Mouse (Mus musculus): ENCODE data around the gene Il21. TPM values are rescaled to one million over a fixed set of nuclear protein-coding genes. Genes with fewer than 3 reads are reported as not detected.

Gene Il21
- total RNA-seq (2014; fragmentation: Nextera tagmentation) (not detected in 2 replicates), total RNA-seq (2017) (0.22 and 0.23 TPM in 2 replicates), polyA plus RNA-seq (2012) (not detected in 2 replicates)

- no peak for ATAC-seq (ENCODE audit: extremely low read depth, insufficient number of reproducible peaks, low FRiP score, poor library complexity, severe bottlenecking)
- TF ChIP-seq TAL1 (conservative IDR thresholded peaks at IDR 0.05; ENCODE audit: low read depth, low read length) (no peak), CTCF (IDR thresholded peaks at IDR 0.05; ENCODE audit: low read depth, low read length) (no peak), GATA1 (IDR thresholded peaks at IDR 0.05; ENCODE audit: borderline replicate concordance, low read length) (no peak), GATA2 (IDR thresholded peaks at IDR 0.05; ENCODE audit: borderline replicate concordance, low read depth, low read length) (no peak), POLR2AphosphoS5 (IDR thresholded peaks at IDR 0.05; ENCODE audit: insufficient replicate concordance, low read depth, low read length) (no peak)
Measured at GRCm38 (mm10) chr3:37232586-37233222, at the start of gene Il21. Gene Il21, minus strand, starts transcription at chr3:37232636.

GRCm38 (mm10) chr3:37280871-37281270, 48.4 kb upstream of the Il21 start:
- no peak for TF ChIP-seq GATA1 (IDR thresholded peaks at IDR 0.05; ENCODE audit: borderline replicate concordance, low read length)
- TF ChIP-seq POLR2AphosphoS5 (IDR thresholded peaks at IDR 0.05; ENCODE audit: insufficient replicate concordance, low read depth, low read length), result no peak
- TF ChIP-seq TAL1 (conservative IDR thresholded peaks at IDR 0.05; ENCODE audit: low read depth, low read length), result no peak
- TF ChIP-seq GATA2 (IDR thresholded peaks at IDR 0.05; ENCODE audit: borderline replicate concordance, low read depth, low read length), result no peak
- no peak for TF ChIP-seq CTCF (IDR thresholded peaks at IDR 0.05; ENCODE audit: low read depth, low read length)
- DNase-seq (ENCODE audit: low spot score), result no peak
- Histone ChIP-seq H3K4me3 (ENCODE audit: low read depth, low read length) (no peak overlapping the region; the same call in 1 of the 2 replicates), H3K27me3 (ENCODE audit: insufficient read depth, low read length) (no peaks in the 10 kb centered on the region), H3K36me3 (replicated peaks) (no peaks in the 10 kb centered on the region), H3K4me1 (ENCODE audit: insufficient read depth, low read depth, low read length) (peaks cover 45% of the 10 kb centered on the region), H3K9me3 (replicated peaks) (no peaks in the 10 kb centered on the region)
- peak; percentile 69 for ATAC-seq (ENCODE audit: extremely low read depth, insufficient number of reproducible peaks, low FRiP score, poor library complexity, severe bottlenecking)

More at GRCm38 (mm10) chr3:37232586-37233222, at the start of gene Il21:
- H3K36me3 ChIP-seq (replicated peaks), result no peaks in the 10 kb centered on the region
- H3K27me3 ChIP-seq (ENCODE audit: insufficient read depth, low read length), result peaks cover 15% of the 10 kb centered on the region
- peaks cover 3% of the 10 kb centered on the region; the same call in 1 of the 2 replicates for H3K4me1 ChIP-seq (ENCODE audit: insufficient read depth, low read depth, low read length)
- H3K4me3 ChIP-seq (ENCODE audit: low read depth, low read length), result no peak within 1 kb of the TSS
- no peak for DNase-seq (ENCODE audit: low spot score)
- H3K9me3 ChIP-seq (replicated peaks), result no peaks in the 10 kb centered on the region

GRCm38 (mm10) chr3:37280221-37280620, 47.8 kb upstream of the Il21 start:
- H3K27me3 ChIP-seq (ENCODE audit: insufficient read depth, low read length), result no peaks in the 10 kb centered on the region
- H3K36me3 ChIP-seq (replicated peaks), result no peaks in the 10 kb centered on the region
- H3K4me1 ChIP-seq (ENCODE audit: insufficient read depth, low read depth, low read length), result peaks cover 47% of the 10 kb centered on the region
- ATAC-seq (ENCODE audit: extremely low read depth, insufficient number of reproducible peaks, low FRiP score, poor library complexity, severe bottlenecking), result no peak
- no peak for DNase-seq (ENCODE audit: low spot score)
- no peak overlapping the region for H3K4me3 ChIP-seq (ENCODE audit: low read depth, low read length)
- no peaks in the 10 kb centered on the region for H3K9me3 ChIP-seq (replicated peaks)
- no peak for TF ChIP-seq POLR2AphosphoS5 (IDR thresholded peaks at IDR 0.05; ENCODE audit: insufficient replicate concordance, low read depth, low read length)

GRCm38 (mm10) chr3:37274661-37275060, 42.2 kb upstream of the Il21 start:
- peak; percentile 79 for TF ChIP-seq TAL1 (conservative IDR thresholded peaks at IDR 0.05; ENCODE audit: low read depth, low read length)
- TF ChIP-seq POLR2AphosphoS5 (IDR thresholded peaks at IDR 0.05; ENCODE audit: insufficient replicate concordance, low read depth, low read length), result no peak
- no peak for TF ChIP-seq GATA2 (IDR thresholded peaks at IDR 0.05; ENCODE audit: borderline replicate concordance, low read depth, low read length)
- ATAC-seq (ENCODE audit: extremely low read depth, insufficient number of reproducible peaks, low FRiP score, poor library complexity, severe bottlenecking) (peak; percentile 87), DNase-seq (ENCODE audit: low spot score) (no peak)
- no peaks in the 10 kb centered on the region for H3K9me3 ChIP-seq (replicated peaks)
- no peak overlapping the region; the same call in 1 of the 2 replicates for H3K4me3 ChIP-seq (ENCODE audit: low read depth, low read length)
- no peaks in the 10 kb centered on the region for H3K36me3 ChIP-seq (replicated peaks)
- no peaks in the 10 kb centered on the region; the same call in 1 of the 2 replicates for H3K27me3 ChIP-seq (ENCODE audit: insufficient read depth, low read length)
- peaks cover 49% of the 10 kb centered on the region for H3K4me1 ChIP-seq (ENCODE audit: insufficient read depth, low read depth, low read length)

- no peak for TF ChIP-seq TAL1 (conservative IDR thresholded peaks at IDR 0.05; ENCODE audit: low read depth, low read length)
- TF ChIP-seq GATA2 (IDR thresholded peaks at IDR 0.05; ENCODE audit: borderline replicate concordance, low read depth, low read length), result no peak
- no peak for TF ChIP-seq POLR2AphosphoS5 (IDR thresholded peaks at IDR 0.05; ENCODE audit: insufficient replicate concordance, low read depth, low read length)
- TF ChIP-seq GATA1 (IDR thresholded peaks at IDR 0.05; ENCODE audit: borderline replicate concordance, low read length), result no peak
- TF ChIP-seq CTCF (IDR thresholded peaks at IDR 0.05; ENCODE audit: low read depth, low read length), result no peak
- Histone ChIP-seq H3K36me3 (replicated peaks) (no peaks in the 10 kb centered on the region), H3K9me3 (replicated peaks) (no peaks in the 10 kb centered on the region), H3K27me3 (ENCODE audit: insufficient read depth, low read length) (peaks cover 9% of the 10 kb centered on the region), H3K4me1 (ENCODE audit: insufficient read depth, low read depth, low read length) (peaks cover 44% of the 10 kb centered on the region), H3K4me3 (ENCODE audit: low read depth, low read length) (no peak overlapping the region)
- ATAC-seq (ENCODE audit: extremely low read depth, insufficient number of reproducible peaks, low FRiP score, poor library complexity, severe bottlenecking) (no peak), DNase-seq (ENCODE audit: low spot score) (no peak)
Measured at GRCm38 (mm10) chr3:37273092-37273491, 40.7 kb upstream of the Il21 start.

- Histone ChIP-seq H3K4me3 (ENCODE audit: low read depth, low read length) (no peak overlapping the region), H3K9me3 (replicated peaks) (no peaks in the 10 kb centered on the region), H3K27me3 (ENCODE audit: insufficient read depth, low read length) (peaks cover 12% of the 10 kb centered on the region), H3K36me3 (replicated peaks) (no peaks in the 10 kb centered on the region), H3K4me1 (ENCODE audit: insufficient read depth, low read depth, low read length) (peaks cover 38% of the 10 kb centered on the region)
- DNase-seq (ENCODE audit: low spot score) (peak; percentile 28), ATAC-seq (ENCODE audit: extremely low read depth, insufficient number of reproducible peaks, low FRiP score, poor library complexity, severe bottlenecking) (no peak)
- TF ChIP-seq CTCF (IDR thresholded peaks at IDR 0.05; ENCODE audit: low read depth, low read length) (peak; percentile 86), POLR2AphosphoS5 (IDR thresholded peaks at IDR 0.05; ENCODE audit: insufficient replicate concordance, low read depth, low read length) (no peak)
Measured at GRCm38 (mm10) chr3:37271209-37271608, 38.8 kb upstream of the Il21 start.
